Mouse (Mus musculus): ENCODE data around the gene Tnpo1.

Gene Tnpo1

DNA sequence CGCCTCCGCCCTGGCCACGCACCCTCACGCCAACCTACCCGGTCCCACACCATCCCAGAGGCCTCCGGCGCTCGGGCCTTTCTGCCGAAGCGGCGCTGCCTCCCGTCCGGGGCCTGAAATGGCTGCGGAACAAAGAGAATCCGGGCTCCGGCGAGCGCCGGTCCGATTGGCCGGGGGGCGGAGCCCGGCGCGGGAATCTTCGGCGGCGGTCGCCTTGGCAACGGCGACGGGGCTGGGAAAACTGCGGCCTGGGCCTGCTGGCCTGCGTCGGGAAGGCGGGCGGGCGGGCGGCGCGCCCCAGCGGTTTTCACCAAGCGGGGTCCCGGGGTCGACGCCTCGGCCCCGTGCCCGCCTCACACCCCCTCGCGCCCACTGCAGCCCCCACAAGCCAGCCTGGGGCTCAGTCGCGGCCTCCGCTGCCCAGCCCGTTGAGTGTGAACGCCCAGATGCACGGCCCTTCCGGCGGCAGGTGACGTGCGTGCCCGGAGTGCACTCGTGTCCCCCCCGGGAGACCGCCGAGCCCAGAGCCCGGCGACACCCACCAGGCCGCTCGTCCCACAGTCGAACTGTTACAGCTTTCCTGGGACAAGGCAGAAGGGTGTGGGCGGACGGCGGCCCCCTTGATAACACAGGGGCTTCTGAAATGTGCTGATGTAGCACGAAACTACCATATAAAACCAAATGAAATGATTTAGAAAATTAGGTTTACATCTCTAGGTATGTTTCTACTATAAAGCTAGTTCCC, at the start of gene Tnpo1:
Gene Tnpo1, minus strand, starts transcription at position 172 of the 745 bp plus-strand sequence.
- peak; percentile 97 for DNase-seq

DNA sequence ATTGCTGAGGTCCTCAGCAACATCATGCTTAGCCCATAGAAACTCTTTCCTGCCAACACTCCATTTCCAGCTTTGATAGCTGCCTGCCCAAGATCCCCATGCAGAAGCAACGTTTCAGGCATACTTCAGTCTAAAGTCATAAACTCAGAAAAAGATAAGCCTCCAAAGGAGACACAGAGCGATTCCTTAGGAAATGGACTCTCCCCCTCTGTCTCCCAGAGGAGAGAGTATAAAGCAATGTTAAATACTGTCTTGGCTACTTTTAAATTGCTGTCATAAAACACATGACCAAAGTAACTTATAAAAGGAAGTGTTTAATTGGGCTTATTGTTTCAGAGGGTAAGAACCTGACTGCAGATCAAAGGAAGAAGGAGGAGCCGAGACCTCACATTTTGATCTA, 45.9 kb upstream of the Tnpo1 start:
- DNase-seq = no peak

DNA sequence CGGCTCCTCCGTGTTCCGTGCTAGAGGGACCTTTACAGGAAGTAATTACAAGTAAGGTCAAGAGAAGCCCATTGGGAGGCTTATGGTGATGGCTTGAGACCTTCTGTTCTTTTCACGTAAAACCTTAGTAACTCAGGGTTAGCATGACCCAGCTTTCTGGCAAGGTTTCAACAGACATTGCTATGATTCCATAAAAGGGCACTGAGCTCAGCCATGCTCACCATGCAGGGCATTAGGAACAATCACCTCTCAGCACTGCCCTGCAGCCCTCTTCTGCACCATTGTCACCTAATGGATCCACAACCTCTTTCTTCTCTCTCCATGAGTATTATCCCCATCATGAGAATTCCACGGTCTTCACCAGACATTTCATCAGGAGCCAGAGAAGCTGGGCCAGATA, 45.5 kb upstream of the Tnpo1 start:
- DNase-seq = no peak

DNA sequence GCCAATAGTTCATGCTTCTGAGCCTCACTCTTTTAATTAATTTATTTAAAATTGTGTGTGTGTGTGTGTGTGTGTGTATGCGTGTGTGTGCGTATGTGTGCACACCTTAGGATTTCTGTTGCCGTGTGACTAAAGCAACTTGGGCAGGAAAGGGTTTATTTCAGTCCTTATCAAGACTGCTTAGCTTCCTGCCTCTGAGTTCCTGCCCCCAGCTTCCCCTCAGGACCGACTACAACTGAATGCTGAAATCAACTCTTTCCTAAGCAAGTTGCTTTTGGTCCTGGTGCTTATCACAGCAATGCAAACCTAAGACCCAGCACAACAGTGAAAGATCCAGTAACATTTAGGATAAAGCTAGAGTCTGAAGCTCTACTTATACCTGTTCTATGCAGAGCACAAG, 42.3 kb upstream of the Tnpo1 start:
- no peak for DNase-seq

DNA sequence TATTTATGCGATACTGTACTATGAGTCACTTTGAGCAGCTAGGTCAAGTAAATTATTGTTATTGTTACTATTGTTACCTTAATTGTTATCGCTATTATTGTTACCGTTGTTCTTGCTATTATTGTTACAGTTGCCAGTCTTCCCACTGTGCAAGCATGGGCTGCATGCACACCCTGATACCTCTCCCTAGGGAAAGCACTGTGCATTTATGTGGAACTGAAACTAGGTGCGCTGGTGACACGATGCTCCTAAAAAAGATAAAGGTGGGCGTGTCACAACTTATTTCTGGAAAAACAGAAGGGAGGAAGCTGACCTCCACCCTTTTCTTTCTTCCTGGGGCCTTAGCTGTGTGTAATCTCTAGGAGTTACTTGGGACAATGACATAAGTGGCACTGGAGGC, 41.8 kb upstream of the Tnpo1 start:
- DNase-seq = no peak

DNA sequence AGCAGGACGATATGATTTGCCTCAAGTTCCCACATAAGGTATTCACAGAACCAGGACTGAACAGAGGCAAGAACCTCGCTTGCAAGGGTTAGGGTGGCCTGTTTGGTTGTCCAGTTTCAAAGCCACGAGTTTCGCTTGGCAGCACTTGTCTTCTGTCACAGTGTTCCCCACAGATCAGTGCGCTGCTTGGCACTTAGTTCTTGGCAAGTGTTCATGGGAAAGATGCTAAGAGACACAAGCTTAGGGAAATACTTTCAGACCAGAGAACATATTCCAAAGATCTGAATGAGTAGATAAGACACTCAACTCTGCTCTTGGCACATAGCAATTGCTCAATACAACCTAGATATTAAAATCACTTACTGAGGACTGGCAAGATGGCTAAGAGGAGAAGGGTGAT, 40.4 kb upstream of the Tnpo1 start:
- peak; percentile 52 to 56 for DNase-seq

DNA sequence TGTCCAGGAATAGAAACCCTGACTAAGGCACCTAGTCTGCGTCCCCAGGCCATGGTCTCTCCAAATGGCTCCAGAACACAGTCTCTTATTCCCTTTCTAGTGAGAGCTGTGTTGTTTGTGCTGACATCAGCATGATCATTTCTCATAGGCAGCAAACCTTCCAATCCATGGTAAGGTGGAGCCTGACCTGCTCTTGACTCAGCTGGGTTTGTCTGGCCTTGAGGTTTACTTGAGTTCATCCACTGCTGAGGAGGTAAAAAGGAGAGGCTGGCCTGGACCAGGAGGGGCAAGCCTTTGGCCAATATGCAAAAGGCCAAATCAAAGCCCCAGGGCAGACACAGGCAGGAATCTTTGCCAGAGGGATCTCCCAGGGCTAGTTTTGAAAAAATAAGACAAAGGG, 37.4 kb upstream of the Tnpo1 start:
- DNase-seq = no peak

DNA sequence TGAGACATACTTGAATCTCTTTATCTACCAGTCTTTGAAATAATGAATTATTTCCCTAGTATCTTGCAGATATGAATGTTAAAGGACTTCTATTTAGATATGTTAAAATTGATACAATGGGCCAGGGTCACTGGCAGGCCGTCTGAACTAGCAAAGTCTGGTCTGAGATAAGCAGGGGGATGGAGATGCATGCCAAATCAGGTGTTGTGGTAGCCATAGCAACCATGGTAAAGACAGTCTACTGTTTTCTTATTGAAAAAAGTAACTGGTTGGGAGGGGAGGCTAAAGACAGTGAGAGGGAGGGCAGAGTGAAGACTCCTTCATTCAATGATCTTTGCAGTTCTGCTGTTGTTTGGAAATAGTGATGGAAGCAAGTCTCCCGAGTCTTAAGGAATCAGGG, 32.0 kb upstream of the Tnpo1 start:
- no peak for DNase-seq

DNA sequence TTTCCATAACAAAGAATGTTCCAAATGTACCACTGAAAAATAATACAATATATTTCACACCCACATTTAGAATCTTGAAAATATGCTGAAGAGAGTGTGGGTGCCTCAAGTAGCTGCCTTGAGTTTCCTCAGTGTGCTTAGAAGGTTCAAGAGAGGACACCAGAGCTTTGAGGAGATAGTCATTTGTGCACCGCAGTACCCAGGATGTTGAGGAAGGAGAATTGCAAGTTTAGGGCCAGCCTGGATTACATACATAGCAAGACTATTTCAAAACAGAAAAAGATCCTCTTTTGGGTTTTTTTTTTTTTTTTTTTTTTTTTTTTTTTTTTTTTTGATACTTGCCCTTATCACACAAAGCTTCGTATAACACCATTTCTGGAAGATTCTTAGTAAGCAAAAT, 30.0 kb upstream of the Tnpo1 start:
- DNase-seq = no peak

DNA sequence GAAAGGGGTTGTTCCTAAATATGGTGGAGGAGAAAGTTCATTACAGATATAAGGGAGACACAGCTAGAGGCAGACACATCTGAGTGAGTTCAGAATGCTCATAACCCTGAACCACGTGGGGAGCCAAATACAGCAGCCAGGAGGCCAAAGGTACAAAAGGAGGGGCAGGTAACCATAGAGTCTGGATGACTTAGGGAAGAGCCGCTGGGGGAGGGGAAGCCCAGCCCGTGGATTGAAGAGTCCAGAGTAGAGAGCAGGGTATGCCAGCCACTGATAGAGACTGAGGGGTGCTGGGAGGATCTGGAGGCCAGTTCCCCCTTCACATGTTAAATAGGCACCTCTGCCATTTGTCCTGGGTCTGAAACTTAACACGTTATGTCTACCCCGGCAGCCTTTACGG, 29.5 kb upstream of the Tnpo1 start:
- DNase-seq = no peak

DNA sequence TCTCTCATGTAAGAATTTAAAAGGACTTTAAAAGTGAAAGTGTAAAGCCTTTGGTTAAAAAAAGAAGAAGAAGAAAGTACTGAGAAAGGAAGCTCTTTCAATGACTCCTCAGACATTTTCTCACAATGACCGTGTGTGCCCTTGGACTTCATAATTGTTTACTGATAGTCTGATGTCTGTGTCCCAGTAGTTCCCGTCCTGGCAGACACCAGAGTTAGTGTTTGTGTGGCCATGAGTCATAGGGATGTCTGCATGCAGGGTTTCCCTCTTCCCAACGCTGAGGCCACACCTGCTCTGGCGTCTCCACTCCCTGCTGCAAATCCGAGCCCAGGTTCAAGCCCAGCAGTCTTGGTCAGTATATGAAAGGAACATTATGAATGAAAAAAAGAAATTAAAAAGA, 29.0 kb upstream of the Tnpo1 start:
- DNase-seq = no peak

DNA sequence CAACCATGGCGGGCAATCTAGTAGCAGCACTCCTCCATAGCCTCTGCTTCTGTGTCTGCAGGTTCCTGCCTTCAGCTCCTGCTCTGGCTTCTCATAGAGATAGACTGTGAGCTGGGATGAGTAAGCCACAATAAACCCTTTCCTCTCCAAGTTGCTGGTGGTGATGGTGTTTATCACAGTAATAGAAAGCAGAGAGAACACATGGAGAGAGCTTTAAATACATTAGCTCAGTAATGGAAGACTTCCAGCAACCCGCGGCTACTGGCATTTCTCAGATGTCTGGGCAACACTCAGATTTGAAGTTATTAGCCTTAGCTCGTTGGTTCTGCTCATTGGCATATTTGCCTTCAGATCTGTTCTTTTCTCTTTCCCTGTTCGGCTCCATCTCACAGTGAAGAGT, 27.6 kb upstream of the Tnpo1 start:
- DNase-seq = peak; percentile 89 to 93

DNA sequence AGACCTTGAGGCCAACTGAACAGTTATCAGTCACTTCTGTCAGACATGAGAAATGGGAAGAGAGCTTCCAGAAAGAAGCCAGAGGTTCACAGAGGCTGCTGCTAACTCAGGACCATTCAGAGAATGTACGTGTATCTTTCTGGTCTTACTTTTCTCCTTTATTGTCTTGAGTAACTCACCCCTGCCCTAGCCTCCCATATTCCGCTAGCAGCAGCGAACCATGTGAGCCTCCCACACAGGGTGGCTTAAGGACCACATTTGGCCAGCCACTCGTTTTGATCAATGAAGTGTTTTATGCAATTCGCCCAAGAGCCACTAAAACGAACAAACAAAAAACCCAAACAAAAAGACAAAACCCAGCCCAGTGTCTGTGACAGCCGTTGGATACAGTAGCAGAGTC, 25.8 kb upstream of the Tnpo1 start:
- DNase-seq = no peak

DNA sequence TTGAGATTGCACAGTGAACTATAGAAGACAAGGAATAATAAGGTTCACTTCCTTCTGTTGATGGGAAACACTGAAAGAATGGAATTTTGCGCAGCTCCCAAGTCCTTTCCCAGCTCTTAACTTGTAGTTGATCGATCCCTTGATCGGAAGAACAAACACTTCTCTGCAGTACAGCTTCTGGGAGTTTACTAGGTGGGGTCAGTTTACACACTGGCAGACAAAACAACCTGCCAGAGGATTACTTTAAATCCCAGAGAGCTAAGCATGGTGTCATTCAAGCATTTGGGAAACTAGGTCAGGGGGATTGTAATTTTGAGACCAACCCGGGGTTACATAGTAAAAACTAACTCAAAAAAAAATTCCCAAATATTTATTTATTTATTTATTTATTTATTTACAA, 22.0 kb upstream of the Tnpo1 start:
- DNase-seq = no peak

DNA sequence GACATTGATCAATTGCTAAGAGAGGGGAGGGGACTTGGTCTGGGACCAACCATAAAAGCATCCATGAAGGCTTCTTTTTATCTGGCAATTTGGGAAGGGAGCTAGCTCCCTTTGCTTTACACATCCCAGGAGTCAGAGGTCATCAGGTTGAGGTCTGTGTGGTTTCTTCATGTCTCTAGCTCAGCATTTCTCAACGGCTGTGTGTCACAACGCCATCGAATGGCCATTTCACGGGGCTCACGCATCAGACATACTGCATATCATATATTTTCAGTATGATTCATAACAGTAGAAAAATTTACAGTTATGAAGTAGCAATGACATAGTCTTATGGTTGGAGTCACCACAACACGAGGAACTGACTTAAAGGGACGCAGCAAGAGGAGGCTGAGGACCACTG, 20.2 kb upstream of the Tnpo1 start:
- DNase-seq = no peak

DNA sequence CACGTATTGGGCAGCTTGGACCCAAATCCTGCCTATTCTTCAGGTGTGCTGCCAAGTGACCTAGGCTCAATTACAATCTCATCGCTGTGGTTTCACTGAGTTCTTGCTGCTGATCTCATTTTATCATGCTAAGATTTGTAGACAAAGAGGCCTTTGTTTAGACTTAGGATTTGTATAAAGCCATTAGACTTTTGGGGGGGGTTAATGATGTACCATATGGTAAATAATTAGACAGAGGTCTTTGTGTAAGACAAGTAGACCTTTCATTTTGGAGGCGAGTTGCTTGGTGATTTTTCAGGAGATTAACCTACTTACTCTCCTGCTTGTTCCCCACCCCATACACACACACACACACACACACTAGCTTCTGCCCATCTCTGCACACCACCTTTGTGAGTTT, 19.7 kb upstream of the Tnpo1 start:
- no peak for DNase-seq

DNA sequence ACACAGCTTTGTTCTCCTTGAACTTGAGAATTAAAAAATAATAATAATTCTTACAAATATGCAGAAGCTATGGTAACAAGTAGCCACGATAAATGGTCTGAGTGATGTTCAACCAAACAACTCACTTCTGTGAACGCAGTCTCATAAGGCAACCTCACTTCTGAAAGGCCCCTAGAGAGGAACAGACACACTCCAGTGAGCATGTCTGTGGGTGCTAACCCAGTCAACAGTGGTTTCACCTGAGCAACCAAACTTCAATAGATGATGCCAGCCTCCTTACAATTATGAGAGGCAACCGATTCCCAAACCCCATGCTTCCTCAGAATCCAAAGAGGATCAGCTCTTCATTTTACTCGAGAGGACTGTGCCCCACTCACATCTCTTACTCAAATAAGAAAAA, 19.2 kb upstream of the Tnpo1 start:
- no peak for DNase-seq

DNA sequence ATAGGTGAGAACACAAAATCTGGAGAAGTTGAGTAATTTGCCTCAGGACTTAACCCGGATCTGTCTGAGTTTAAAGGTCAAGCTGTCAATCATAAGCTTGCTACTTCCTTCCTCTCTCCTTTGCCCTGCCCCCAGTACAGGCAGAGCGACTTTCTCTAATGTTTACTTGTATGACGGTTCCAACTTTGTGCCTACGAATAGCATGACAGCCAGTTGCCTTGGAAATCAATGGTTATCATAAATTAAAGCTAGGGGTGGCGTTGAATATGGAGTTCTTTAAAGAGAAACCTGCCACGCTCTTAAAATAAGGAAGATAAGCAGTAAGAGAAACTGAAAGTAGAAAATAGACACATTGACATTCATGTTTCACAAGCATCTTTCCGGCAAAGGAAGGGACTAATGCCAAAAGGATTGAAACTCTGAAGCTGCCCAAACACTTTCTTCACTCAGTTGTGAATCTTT, 18.5 kb upstream of the Tnpo1 start:
- DNase-seq = no peak

DNA sequence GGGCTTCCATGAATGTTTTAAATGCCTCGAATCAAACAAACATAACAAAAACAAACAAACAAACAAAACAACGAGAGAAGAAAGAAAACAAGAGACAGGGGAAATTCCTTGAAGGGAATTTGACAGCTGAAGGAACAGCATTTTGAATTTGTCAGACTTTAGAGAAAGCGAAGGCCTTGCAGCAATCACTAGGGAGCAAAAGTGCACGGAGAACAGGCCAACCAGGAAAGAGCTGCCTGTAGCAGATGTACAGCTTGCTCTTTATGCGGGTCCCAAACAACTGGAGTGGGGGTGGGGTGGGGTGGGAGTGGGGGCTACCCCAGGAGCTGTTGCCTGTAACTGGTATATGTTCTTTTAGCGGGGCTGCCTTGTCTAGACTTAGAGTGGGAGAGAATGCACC, 16.2 kb upstream of the Tnpo1 start:
- no peak for DNase-seq

DNA sequence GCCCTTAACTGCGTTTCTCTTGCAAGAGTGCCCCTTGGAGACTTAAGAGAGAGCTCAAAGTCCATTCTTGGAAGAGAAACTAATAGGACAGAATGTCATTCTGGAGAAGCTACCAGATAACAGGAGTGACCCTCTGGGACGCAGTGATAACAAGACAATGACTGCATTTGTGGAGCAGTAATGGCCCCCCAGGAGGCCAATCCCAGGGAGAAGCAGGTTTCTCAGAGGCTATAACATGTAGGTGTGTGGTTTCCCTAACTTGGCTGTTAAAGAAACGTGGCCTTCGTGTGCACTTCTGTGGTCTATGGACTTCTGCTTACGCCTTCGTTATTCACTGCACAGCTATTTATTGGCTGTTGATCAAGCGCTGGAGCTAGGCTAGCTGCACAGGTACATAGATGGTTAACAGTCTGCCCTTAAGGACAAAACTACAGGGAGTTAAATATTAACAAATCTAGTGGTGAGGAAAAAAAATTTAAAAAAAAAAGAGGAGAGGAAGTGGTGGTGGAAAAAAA, 15.7 kb upstream of the Tnpo1 start:
- DNase-seq = no peak

DNA sequence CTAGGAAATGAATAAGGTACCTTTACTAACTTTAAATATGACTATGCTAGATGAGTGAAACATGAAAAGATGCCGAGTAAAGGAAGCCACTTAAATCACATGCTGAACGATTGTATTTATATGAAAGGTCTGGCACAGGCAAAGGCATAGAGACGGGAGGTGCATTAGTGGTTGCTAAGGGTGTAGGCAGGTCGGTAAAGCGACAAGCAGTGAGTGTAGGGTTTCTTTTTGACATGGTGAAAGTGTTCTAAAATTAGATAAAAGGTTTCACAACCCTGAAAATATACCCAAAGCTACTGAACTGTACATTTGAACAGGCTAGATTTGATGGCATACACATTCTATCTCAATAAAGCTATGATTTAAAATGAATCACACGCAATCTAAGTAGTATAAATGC, 10.9 kb upstream of the Tnpo1 start:
- DNase-seq = no peak

DNA sequence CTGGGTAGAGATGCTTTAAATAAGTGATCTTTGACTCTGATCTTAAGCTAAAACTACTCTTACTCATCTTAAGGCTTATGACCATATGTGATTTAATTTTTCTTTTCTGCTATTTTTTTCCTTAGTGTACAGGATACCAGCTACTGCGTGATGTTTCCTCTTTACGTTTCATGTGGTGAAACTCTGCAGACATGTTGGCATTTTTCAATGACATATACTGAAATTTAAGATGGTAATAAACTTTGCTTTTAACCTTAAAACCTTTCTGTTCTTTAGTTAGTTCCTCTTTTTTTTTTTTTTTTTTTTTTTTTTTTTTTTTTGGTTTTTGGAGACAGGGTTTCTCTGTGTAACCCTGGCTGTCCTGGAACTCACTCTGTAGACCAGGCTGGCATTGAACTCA, 2.7 kb upstream of the Tnpo1 start:
- DNase-seq = no peak

DNA sequence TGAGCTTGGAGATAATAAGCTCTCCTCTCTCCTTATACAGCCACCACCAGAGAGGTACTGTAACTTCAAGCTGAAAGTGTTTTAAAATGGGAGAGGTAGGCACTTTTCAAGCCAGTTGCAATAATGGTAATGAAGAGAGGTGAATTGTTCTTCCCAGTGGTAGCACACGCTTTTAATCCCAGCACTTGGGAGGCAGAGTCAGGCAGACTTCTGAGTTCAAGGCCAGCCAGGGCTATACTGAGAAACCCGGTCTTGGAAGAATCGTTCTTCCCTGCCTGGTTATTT, 716 bp upstream of the Tnpo1 start:
- no peak for DNase-seq

DNA sequence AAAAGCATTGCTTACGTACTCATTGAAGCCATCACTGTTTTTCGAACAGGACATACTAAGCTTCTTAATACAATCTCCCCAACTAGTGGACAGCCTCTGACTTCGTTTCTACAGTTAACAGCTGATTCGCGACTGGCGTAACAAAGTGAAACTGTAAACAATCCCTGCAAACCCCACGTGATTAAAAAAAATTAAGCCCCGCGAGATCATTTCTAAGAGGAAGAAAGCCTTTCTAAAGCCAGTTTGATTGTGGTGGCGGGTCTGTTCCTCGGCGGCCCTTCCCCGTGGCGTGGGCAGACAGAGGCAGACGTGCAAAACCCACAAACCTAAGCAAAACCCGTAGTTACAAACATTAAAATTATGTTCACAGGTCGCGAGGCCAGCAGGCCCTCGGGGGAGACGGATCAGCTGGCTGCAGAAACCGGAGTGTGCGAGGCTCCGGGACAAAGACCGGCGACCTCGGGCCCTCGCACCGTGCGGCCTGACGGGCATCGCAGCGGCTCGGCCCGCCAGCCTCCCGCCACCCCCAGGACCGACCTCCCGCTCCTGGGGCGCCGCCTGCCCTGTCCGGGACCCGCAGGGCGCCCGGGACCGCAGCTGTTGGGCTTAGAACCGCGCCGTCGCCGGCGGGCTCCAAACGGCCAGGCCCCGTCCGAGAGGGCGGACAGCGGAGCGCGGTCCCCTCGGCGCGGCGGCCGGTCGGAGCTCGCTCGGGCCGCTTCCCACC, 535 bp downstream of the Tnpo1 start:
- peak; percentile 61 to 73 for DNase-seq
